Mouse (Mus musculus): ENCODE measurements around the gene H2al1f. TPM values are rescaled to one million over a fixed set of nuclear protein-coding genes. Genes with fewer than 3 reads are reported as not detected.
"Not testable (repeated sequence)": the region's sequence is repeated elsewhere in the genome, so short reads cannot be mapped to it uniquely, and the experiment has no call there.

Gene H2al1f
- polyA plus RNA-seq, 1 experiment from 2014 or later, result not detected

DNA sequence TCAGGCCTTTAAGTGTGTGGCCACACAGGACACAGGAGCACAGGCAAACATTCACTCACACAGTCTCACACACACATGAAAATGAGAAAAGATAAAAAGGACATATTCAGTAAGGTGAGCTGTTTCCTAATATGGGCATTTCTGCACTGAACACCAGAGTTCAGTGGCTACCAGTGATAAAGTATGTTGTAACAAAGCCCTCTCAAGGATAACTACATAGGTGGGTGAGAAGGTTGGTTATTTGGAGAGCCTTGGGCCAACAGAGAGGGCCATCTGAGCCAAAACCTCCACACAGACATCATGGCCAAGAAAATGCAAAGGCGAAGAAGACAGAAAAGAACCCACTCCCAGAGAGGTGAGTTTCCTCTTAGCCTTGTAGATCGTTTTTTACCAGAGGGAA is 12.6 kb downstream of the H2al1f start, which contains the start of gene H2al1j:
TSS of gene H2al1j (plus strand) at position 301 of the 400 bp plus-strand sequence.
- not testable (repeated sequence) for H3K4me2 ChIP-seq (replicated peaks; ENCODE audit: low read depth, low read length); DNase-seq (ENCODE audit: low spot score); H3K4me3 ChIP-seq (ENCODE audit: low read depth, low read length); H3K4me1 ChIP-seq (ENCODE audit: insufficient read depth, low read depth, low read length); H3K9me3 ChIP-seq (ENCODE audit: low read length); H3K27ac ChIP-seq (ENCODE audit: low read length); H3K27me3 ChIP-seq (replicated peaks; ENCODE audit: insufficient read depth, low read length); ATAC-seq; H3K36me3 ChIP-seq (ENCODE audit: insufficient read depth, low read length); H3K9ac ChIP-seq (replicated peaks; ENCODE audit: low read depth)
- 81% methylated on average over 2 of the region's 2 CpGs for WGBS

DNA sequence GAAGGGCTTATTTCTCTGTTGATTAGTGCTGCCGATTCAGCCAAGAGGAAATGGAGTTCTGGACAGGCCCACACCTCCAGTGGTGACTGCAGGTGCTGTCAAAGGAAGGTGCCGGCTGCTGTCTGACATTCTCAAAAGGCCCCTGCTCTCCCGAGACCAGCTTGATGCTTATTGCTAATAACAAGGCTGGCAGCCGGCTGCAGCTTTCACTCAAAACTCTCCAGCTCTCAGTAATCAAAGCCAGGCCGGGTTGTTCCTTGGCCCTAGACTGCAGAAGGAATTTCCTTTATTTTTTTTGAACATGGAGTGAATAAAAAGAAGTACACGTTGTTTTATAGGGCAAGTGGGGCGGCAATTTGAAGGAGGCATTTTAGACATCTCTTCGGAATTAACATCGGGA is 30.8 kb downstream of the H2al1f start:
- Histone ChIP-seq H3K27me3 (replicated peaks; ENCODE audit: insufficient read depth, low read length) (no peaks in the 10 kb centered on the region), H3K9me3 (ENCODE audit: low read length) (no peaks in the 10 kb centered on the region), H3K4me1 (ENCODE audit: insufficient read depth, low read depth, low read length) (no peaks in the 10 kb centered on the region), H3K27ac (ENCODE audit: low read length) (no peak overlapping the region), H3K36me3 (ENCODE audit: insufficient read depth, low read length) (no peaks in the 10 kb centered on the region), H3K9ac (replicated peaks; ENCODE audit: low read depth) (no peak overlapping the region), H3K4me2 (replicated peaks; ENCODE audit: low read depth, low read length) (no peak overlapping the region), H3K4me3 (ENCODE audit: low read depth, low read length) (no peak overlapping the region)
- WGBS, result 54% methylated on average over 9 of the region's 9 CpGs
- TF ChIP-seq EP300 (IDR thresholded peaks at IDR 0.05) (no peak), CTCF (IDR thresholded peaks at IDR 0.05) (no peak)
- DNase-seq (ENCODE audit: low spot score) (peak; percentile 11), ATAC-seq (no peak)

DNA sequence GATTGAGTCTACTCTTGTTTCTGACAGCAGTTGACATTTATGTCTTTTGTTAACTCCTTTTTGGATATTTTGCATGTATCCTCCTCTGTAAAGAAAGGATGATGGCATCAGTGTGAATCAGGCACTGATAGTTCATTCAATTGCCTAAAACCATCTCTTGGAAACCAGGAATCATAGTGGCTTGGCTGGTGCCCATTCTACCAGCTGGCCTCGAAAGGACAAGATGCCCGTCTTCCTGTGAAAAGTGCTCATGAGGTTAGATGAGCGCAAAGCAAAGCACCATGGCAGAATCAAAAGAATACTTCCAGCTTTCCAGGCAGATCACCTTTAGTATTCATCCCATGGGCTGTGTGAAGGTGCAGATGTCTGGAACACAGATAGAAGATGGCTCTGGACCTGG is 31.8 kb downstream of the H2al1f start:
- 79% methylated on average over 3 of the region's 3 CpGs for WGBS
- Histone ChIP-seq H3K9me3 (ENCODE audit: low read length) (no peaks in the 10 kb centered on the region), H3K9ac (replicated peaks; ENCODE audit: low read depth) (no peak overlapping the region), H3K4me1 (ENCODE audit: insufficient read depth, low read depth, low read length) (no peaks in the 10 kb centered on the region), H3K27me3 (replicated peaks; ENCODE audit: insufficient read depth, low read length) (no peaks in the 10 kb centered on the region), H3K36me3 (ENCODE audit: insufficient read depth, low read length) (no peaks in the 10 kb centered on the region), H3K27ac (ENCODE audit: low read length) (no peak overlapping the region), H3K4me3 (ENCODE audit: low read depth, low read length) (no peak overlapping the region), H3K4me2 (replicated peaks; ENCODE audit: low read depth, low read length) (no peak overlapping the region)
- DNase-seq (ENCODE audit: low spot score) (no peak), ATAC-seq (no peak)
- TF ChIP-seq CTCF (IDR thresholded peaks at IDR 0.05) (no peak), EP300 (IDR thresholded peaks at IDR 0.05) (no peak)

- 80% methylated on average over 6 of the region's 6 CpGs for WGBS
- Histone ChIP-seq H3K4me3 (ENCODE audit: low read depth, low read length) (no peak overlapping the region), H3K4me1 (ENCODE audit: insufficient read depth, low read depth, low read length) (no peaks in the 10 kb centered on the region), H3K27ac (ENCODE audit: low read length) (no peak overlapping the region), H3K9ac (replicated peaks; ENCODE audit: low read depth) (no peak overlapping the region), H3K36me3 (ENCODE audit: insufficient read depth, low read length) (no peaks in the 10 kb centered on the region), H3K4me2 (replicated peaks; ENCODE audit: low read depth, low read length) (no peak overlapping the region), H3K27me3 (replicated peaks; ENCODE audit: insufficient read depth, low read length) (no peaks in the 10 kb centered on the region), H3K9me3 (ENCODE audit: low read length) (no peaks in the 10 kb centered on the region)
- DNase-seq (ENCODE audit: low spot score), result no peak
- ATAC-seq, result no peak
- TF ChIP-seq EP300 (IDR thresholded peaks at IDR 0.05) (no peak), CTCF (IDR thresholded peaks at IDR 0.05) (no peak)
Observed at GRCm38 (mm10) chrX:11360823-11361222, 45.9 kb downstream of the H2al1f start.

DNA sequence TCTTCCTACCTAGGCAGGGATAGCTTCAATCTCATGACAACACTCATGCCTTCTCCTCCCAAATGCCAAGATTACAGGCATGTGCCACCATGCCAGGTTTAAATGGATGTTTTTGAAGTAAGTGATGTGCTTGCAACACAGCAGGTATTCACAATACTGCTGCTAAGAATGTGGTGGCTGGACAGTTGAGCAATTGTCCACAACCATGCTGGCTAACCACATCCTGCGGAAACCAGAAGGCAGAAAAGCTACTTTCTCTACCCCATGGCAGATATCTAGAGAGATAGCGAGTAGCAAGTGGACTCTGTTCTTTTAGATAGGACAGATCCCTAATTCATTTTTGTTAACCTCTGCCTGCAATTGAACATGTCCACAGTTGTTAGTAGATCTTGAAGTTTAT is 46.3 kb downstream of the H2al1f start:
- Histone ChIP-seq H3K4me3 (ENCODE audit: low read depth, low read length) (no peak overlapping the region), H3K9ac (replicated peaks; ENCODE audit: low read depth) (no peak overlapping the region), H3K9me3 (ENCODE audit: low read length) (no peaks in the 10 kb centered on the region), H3K36me3 (ENCODE audit: insufficient read depth, low read length) (no peaks in the 10 kb centered on the region), H3K4me1 (ENCODE audit: insufficient read depth, low read depth, low read length) (no peaks in the 10 kb centered on the region), H3K27me3 (replicated peaks; ENCODE audit: insufficient read depth, low read length) (no peaks in the 10 kb centered on the region), H3K4me2 (replicated peaks; ENCODE audit: low read depth, low read length) (no peak overlapping the region), H3K27ac (ENCODE audit: low read length) (no peak overlapping the region)
- WGBS, result 84% methylated on average over 2 of the region's 2 CpGs
- no peak for DNase-seq (ENCODE audit: low spot score)
- no peak for TF ChIP-seq EP300 (IDR thresholded peaks at IDR 0.05)
- TF ChIP-seq CTCF (IDR thresholded peaks at IDR 0.05), result no peak
- ATAC-seq, result no peak

DNA sequence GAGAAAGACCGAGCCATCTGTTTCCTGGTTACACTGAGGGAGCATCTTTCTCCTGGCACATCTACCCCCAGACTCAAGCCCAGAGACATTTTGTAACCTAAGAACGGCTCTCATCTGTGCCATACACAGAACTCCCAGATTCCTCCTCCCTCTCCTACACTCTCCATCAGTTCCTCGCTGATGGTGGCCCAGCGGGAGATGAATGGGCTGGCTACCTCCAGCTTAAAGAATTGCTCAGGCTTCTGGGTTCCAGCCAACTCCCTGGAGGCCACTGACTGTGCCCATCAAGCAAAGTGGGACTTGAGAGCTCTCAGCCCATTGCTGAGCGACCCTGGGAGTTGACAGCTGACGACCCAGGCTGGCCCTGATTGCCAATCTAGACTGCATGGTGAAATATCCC is 48.9 kb downstream of the H2al1f start:
- H3K4me3 ChIP-seq (ENCODE audit: low read depth, low read length), result no peak overlapping the region
- H3K36me3 ChIP-seq (ENCODE audit: insufficient read depth, low read length), result no peaks in the 10 kb centered on the region
- ATAC-seq, result no peak
- H3K4me1 ChIP-seq (ENCODE audit: insufficient read depth, low read depth, low read length), result no peaks in the 10 kb centered on the region
- H3K9ac ChIP-seq (replicated peaks; ENCODE audit: low read depth), result no peak overlapping the region
- DNase-seq (ENCODE audit: low spot score), result peak; percentile 13
- 41% methylated on average over 6 of the region's 6 CpGs for WGBS
- no peak overlapping the region for H3K4me2 ChIP-seq (replicated peaks; ENCODE audit: low read depth, low read length)
- H3K27ac ChIP-seq (ENCODE audit: low read length), result no peak overlapping the region
- no peaks in the 10 kb centered on the region for H3K9me3 ChIP-seq (ENCODE audit: low read length)
- TF ChIP-seq CTCF (IDR thresholded peaks at IDR 0.05) (no peak), EP300 (IDR thresholded peaks at IDR 0.05) (no peak)
- H3K27me3 ChIP-seq (replicated peaks; ENCODE audit: insufficient read depth, low read length), result no peaks in the 10 kb centered on the region

Other genes with a start within 250 kb of the H2al1f start
- not detected in 2 replicates for gene H2al1a, start 15.9 kb upstream of the H2al1f start, polyA plus RNA-seq (2015; fragmentation: Nextera tagmentation; extraction: Ambion mirVana)
- not detected in 2 replicates for gene H2al1b, start 12.7 kb upstream of the H2al1f start, polyA plus RNA-seq (2015; fragmentation: Nextera tagmentation; extraction: Ambion mirVana)
- not detected in 2 replicates for gene H2al1c, start 9.5 kb upstream of the H2al1f start, polyA plus RNA-seq (2015; fragmentation: Nextera tagmentation; extraction: Ambion mirVana)
- not detected in 2 replicates for gene H2al1d, start 6.3 kb upstream of the H2al1f start, polyA plus RNA-seq (2015; fragmentation: Nextera tagmentation; extraction: Ambion mirVana)
- gene H2al1e, start 3.2 kb upstream of the H2al1f start, polyA plus RNA-seq (2015; fragmentation: Nextera tagmentation; extraction: Ambion mirVana), result not detected in 2 replicates
- not detected in 2 replicates for gene H2al1g, start 3.1 kb downstream of the H2al1f start, polyA plus RNA-seq (2015; fragmentation: Nextera tagmentation; extraction: Ambion mirVana)
- not detected in 2 replicates for gene H2al1h, start 6.3 kb downstream of the H2al1f start, polyA plus RNA-seq (2015; fragmentation: Nextera tagmentation; extraction: Ambion mirVana)
- not detected in 2 replicates for gene H2al1i, start 9.5 kb downstream of the H2al1f start, polyA plus RNA-seq (2015; fragmentation: Nextera tagmentation; extraction: Ambion mirVana)
- gene H2al1j, start 12.7 kb downstream of the H2al1f start, polyA plus RNA-seq (2015; fragmentation: Nextera tagmentation; extraction: Ambion mirVana), result not detected in 2 replicates

All from lung, postnatal 0 days (tissue).